Mouse (Mus musculus): ENCODE results near the gene Tiam2. TPM values are rescaled to one million over a fixed set of nuclear protein-coding genes. Genes with fewer than 3 reads are reported as not detected.

Gene Tiam2
- polyA plus RNA-seq, 1 experiment: 5.4 TPM

- WGBS: 11% methylated on average over 1 of the region's 1 CpGs
- no peak overlapping the region for H3K27ac ChIP-seq (ENCODE audit: insufficient read depth, low read length)
- H3K4me1 ChIP-seq (ENCODE audit: control insufficient read depth, insufficient read depth, low read length): no peaks in the 10 kb centered on the region
- no peak overlapping the region for H3K4me3 ChIP-seq (replicated peaks; ENCODE audit: insufficient read depth, low read depth, low read length)
- TF ChIP-seq POLR2A (IDR thresholded peaks at IDR 0.05; ENCODE audit: borderline replicate concordance, insufficient read depth, low read length) (no peak), CTCF (IDR thresholded peaks at IDR 0.05; ENCODE audit: borderline replicate concordance, insufficient read depth, low read depth, low read length) (peak; percentile 92)
- peak; percentile 56 for DNase-seq
- no peaks in the 10 kb centered on the region for H3K27me3 ChIP-seq (ENCODE audit: control insufficient read depth, insufficient read depth, low read length)
These were observed 183.5 kb downstream of the Tiam2 start for GRCm38 (mm10) chr17:3509841-3510240.

GRCm38 (mm10) chr17:3514316-3514715 is 187.9 kb downstream of the Tiam2 start:
- DNase-seq: no peak
- 84% methylated on average over 5 of the region's 5 CpGs for WGBS
- Histone ChIP-seq H3K4me3 (replicated peaks; ENCODE audit: insufficient read depth, low read depth, low read length) (no peak overlapping the region), H3K27me3 (ENCODE audit: control insufficient read depth, insufficient read depth, low read length) (no peaks in the 10 kb centered on the region), H3K4me1 (ENCODE audit: control insufficient read depth, insufficient read depth, low read length) (no peaks in the 10 kb centered on the region), H3K27ac (ENCODE audit: insufficient read depth, low read length) (no peak overlapping the region)
- no peak for TF ChIP-seq CTCF (IDR thresholded peaks at IDR 0.05; ENCODE audit: borderline replicate concordance, insufficient read depth, low read depth, low read length)
- no peak for TF ChIP-seq POLR2A (IDR thresholded peaks at IDR 0.05; ENCODE audit: borderline replicate concordance, insufficient read depth, low read length)

- Histone ChIP-seq H3K27ac (ENCODE audit: insufficient read depth, low read length) (no peak overlapping the region), H3K4me3 (replicated peaks; ENCODE audit: insufficient read depth, low read depth, low read length) (no peak overlapping the region), H3K27me3 (ENCODE audit: control insufficient read depth, insufficient read depth, low read length) (no peaks in the 10 kb centered on the region), H3K4me1 (ENCODE audit: control insufficient read depth, insufficient read depth, low read length) (no peaks in the 10 kb centered on the region)
- WGBS: 87% methylated on average over 8 of the region's 8 CpGs
- DNase-seq: no peak
- TF ChIP-seq CTCF (IDR thresholded peaks at IDR 0.05; ENCODE audit: borderline replicate concordance, insufficient read depth, low read depth, low read length) (no peak), POLR2A (IDR thresholded peaks at IDR 0.05; ENCODE audit: borderline replicate concordance, insufficient read depth, low read length) (no peak)
These were observed 189.5 kb downstream of the Tiam2 start for GRCm38 (mm10) chr17:3515851-3516250.

- 59% methylated on average over 9 of the region's 9 CpGs for WGBS
- H3K4me3 ChIP-seq (replicated peaks; ENCODE audit: insufficient read depth, low read depth, low read length): no peak overlapping the region
- H3K4me1 ChIP-seq (ENCODE audit: control insufficient read depth, insufficient read depth, low read length): no peaks in the 10 kb centered on the region
- H3K27me3 ChIP-seq (ENCODE audit: control insufficient read depth, insufficient read depth, low read length): no peaks in the 10 kb centered on the region
- H3K27ac ChIP-seq (ENCODE audit: insufficient read depth, low read length): no peak overlapping the region
- TF ChIP-seq CTCF (IDR thresholded peaks at IDR 0.05; ENCODE audit: borderline replicate concordance, insufficient read depth, low read depth, low read length): no peak
- no peak for TF ChIP-seq POLR2A (IDR thresholded peaks at IDR 0.05; ENCODE audit: borderline replicate concordance, insufficient read depth, low read length)
- no peak for DNase-seq
These were observed 190.0 kb downstream of the Tiam2 start for GRCm38 (mm10) chr17:3516406-3516805.

DNA sequence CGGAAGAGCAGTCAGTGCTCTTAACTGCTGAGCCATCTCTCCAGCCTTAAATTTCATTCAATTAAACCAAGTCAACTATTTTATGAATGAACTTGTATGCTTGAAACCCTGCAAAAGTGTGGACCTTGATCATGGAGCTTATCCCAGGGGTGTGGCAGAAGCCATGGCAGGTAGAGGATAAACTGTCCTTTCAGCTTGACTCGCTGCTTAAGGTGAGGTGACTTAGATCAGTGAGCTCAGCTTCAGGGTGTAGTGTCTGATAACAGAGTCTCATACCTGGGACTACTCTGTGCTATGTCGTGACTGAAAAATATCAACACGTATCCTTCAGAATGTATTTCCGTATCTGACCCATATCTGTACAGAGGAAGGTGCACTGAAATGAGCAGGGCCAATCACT is 194.0 kb downstream of the Tiam2 start:
- no peak for DNase-seq

GRCm38 (mm10) chr17:3527841-3528471 is 201.6 kb downstream of the Tiam2 start:
- no peak overlapping the region for H3K4me3 ChIP-seq (replicated peaks; ENCODE audit: insufficient read depth, low read depth, low read length)
- H3K4me1 ChIP-seq (ENCODE audit: control insufficient read depth, insufficient read depth, low read length): no peaks in the 10 kb centered on the region
- no peak for TF ChIP-seq CTCF (IDR thresholded peaks at IDR 0.05; ENCODE audit: borderline replicate concordance, insufficient read depth, low read depth, low read length)
- TF ChIP-seq POLR2A (IDR thresholded peaks at IDR 0.05; ENCODE audit: borderline replicate concordance, insufficient read depth, low read length): no peak
- DNase-seq: no peak
- H3K27ac ChIP-seq (ENCODE audit: insufficient read depth, low read length): no peak overlapping the region
- WGBS: 61% methylated on average over 6 of the region's 6 CpGs
- H3K27me3 ChIP-seq (ENCODE audit: control insufficient read depth, insufficient read depth, low read length): no peaks in the 10 kb centered on the region

More for the DNA sequence above, 194.0 kb downstream of the Tiam2 start:
- TF ChIP-seq CTCF (IDR thresholded peaks at IDR 0.05; ENCODE audit: borderline replicate concordance, insufficient read depth, low read depth, low read length): no peak
- no peak for TF ChIP-seq POLR2A (IDR thresholded peaks at IDR 0.05; ENCODE audit: borderline replicate concordance, insufficient read depth, low read length)
- Histone ChIP-seq H3K27ac (ENCODE audit: insufficient read depth, low read length) (no peak overlapping the region), H3K4me3 (replicated peaks; ENCODE audit: insufficient read depth, low read depth, low read length) (no peak overlapping the region), H3K4me1 (ENCODE audit: control insufficient read depth, insufficient read depth, low read length) (no peaks in the 10 kb centered on the region), H3K27me3 (ENCODE audit: control insufficient read depth, insufficient read depth, low read length) (no peaks in the 10 kb centered on the region)
- WGBS: 92% methylated on average over 5 of the region's 5 CpGs

DNA sequence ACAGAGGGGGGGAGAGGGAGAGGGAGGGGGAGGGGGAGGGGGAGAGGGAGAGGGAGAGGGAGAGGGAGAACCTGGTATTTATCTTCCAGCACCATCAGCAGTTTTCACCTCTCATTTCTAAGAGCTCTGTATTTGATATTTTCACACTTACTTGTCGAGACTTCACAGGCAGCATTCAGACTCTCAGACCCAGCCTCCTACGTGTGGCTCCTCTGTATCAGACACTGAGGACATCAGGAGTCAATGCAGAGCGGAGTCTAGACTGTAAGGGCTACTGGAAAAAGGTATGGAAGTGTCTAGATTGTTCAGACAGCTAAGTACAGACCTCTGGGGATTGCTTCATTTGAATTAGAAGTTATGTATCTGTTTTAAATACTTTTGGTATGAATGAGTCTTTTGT is 203.2 kb downstream of the Tiam2 start:
- TF ChIP-seq POLR2A (IDR thresholded peaks at IDR 0.05; ENCODE audit: borderline replicate concordance, insufficient read depth, low read length): no peak
- TF ChIP-seq CTCF (IDR thresholded peaks at IDR 0.05; ENCODE audit: borderline replicate concordance, insufficient read depth, low read depth, low read length): no peak
- Histone ChIP-seq H3K4me3 (replicated peaks; ENCODE audit: insufficient read depth, low read depth, low read length) (no peak overlapping the region), H3K27me3 (ENCODE audit: control insufficient read depth, insufficient read depth, low read length) (no peaks in the 10 kb centered on the region), H3K4me1 (ENCODE audit: control insufficient read depth, insufficient read depth, low read length) (no peaks in the 10 kb centered on the region), H3K27ac (ENCODE audit: insufficient read depth, low read length) (no peak overlapping the region)
- DNase-seq: no peak
- WGBS: 68% methylated on average over 3 of the region's 3 CpGs

DNA sequence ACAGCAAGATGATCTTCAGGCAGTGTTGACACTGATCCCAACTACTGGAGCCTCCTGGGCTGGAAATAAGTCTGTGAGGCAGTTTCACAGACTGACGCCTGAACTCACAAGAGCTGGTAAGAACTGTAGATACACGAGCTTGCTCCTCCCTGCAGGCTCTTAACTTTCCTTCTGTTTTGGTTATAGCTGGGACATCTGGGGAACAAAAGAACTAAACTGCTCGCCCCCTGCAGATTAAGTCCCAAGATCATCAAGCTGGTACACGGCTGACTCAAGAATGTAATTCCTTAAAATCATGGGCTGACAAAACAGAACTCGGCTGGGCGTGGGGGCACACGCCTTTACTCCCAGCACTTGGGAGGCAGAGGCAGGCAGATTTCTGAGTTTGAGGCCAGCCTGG is 204.2 kb downstream of the Tiam2 start:
- no peak for DNase-seq
- no peak overlapping the region for H3K27ac ChIP-seq (ENCODE audit: insufficient read depth, low read length)
- no peak overlapping the region for H3K4me3 ChIP-seq (replicated peaks; ENCODE audit: insufficient read depth, low read depth, low read length)
- H3K27me3 ChIP-seq (ENCODE audit: control insufficient read depth, insufficient read depth, low read length): no peaks in the 10 kb centered on the region
- TF ChIP-seq POLR2A (IDR thresholded peaks at IDR 0.05; ENCODE audit: borderline replicate concordance, insufficient read depth, low read length) (no peak), CTCF (IDR thresholded peaks at IDR 0.05; ENCODE audit: borderline replicate concordance, insufficient read depth, low read depth, low read length) (no peak)
- 70% methylated on average over 7 of the region's 7 CpGs for WGBS
- H3K4me1 ChIP-seq (ENCODE audit: control insufficient read depth, insufficient read depth, low read length): no peaks in the 10 kb centered on the region

Measured in cerebellum, adult 2 months (tissue).